Mouse (Mus musculus) bone marrow macrophage, adult 2 months (primary cell): ENCODE measurements around the gene Gm17606.

Experiments used
- CTCF ChIP-seq: IDR thresholded peaks from 2 replicates; pipeline ENCODE4 v1.5.1; 2012; ENCODE audit warnings: low read depth, mild to moderate bottlenecking, low read length, moderate library complexity
- POLR2A ChIP-seq: IDR thresholded peaks from 2 replicates; pipeline ENCODE4 v1.6.1; 2012; ENCODE audit warnings: mild to moderate bottlenecking, low read depth, low read length, borderline replicate concordance

DNA sequence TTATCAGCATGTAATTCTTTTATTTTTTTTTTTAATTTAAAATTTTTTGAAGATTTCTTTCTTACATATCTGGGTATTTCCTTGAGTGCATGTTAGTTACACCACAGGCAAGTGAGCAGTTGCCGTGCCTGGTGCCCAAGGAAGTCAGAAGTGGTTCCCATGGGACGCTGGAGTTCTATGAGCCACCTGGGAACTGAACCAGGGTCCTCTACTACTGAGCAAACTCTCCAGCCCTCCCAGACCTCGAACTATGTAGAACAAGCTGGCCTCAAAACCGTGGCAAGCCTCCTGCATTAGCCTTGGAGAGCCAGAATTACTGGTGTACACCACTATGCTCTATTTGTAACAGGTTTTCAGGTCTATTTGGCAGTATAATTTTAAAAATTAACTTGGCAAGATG lies 38.1 kb upstream of the Gm17606 start:
- TF ChIP-seq CTCF (no peak), POLR2A (no peak)
